Mouse (Mus musculus): ENCODE measurements around the gene Ctnna3.

Ctnna3 gene

DNA sequence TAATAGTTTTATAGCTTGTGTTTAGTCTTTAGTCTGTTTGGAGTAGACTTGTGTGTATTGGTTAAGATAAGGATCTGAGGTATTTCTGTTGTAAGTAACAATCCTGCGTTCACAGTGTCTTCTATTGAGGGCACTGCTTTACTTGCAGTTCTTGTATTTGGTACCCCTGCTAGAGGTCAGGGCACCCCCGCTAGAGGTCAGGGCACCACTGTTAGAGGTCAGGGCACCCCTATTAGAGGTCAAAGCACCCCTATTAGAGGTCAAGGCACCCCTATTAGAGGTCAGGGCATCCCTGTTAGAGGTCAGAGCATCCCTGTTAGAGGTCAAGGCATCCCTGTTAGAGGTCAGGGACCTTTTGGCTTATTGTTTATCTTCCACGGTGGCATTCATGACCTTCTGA is 259.3 kb downstream of the Ctnna3 start:
- DNase-seq (ENCODE audit: low read depth, low spot score) = no peak

GRCm38 (mm10) chr10:63689651-63690050 is 259.8 kb downstream of the Ctnna3 start:
- no peak for DNase-seq (ENCODE audit: low read depth, low spot score)

- peak; percentile 80 for DNase-seq (ENCODE audit: low read depth, low spot score)
Observed at GRCm38 (mm10) chr10:63692039-63692438, 262.1 kb downstream of the Ctnna3 start.

GRCm38 (mm10) chr10:63710211-63710610 is 280.3 kb downstream of the Ctnna3 start:
- DNase-seq (ENCODE audit: low read depth, low spot score) = no peak

GRCm38 (mm10) chr10:63712530-63712929 is 282.6 kb downstream of the Ctnna3 start:
- no peak for DNase-seq (ENCODE audit: low read depth, low spot score)

DNA sequence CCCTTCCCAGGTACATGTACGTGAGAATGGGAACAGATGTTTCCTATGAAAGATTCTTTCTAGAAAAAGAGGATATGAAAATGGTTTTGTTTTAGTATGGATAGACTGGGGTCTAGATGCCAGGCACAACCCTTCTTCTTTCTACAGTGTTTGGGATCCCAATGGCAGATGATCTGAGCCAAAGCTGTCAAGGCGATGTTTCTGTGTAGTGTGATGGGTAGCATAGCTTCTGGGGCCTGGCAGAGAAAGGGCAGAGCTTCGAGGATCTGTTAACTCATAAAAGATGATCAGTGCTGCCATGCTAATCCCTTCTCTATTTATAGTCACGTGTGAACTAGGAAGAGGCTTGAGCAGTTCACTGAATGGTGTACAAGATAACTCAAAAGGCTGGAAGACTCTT is 284.3 kb downstream of the Ctnna3 start:
- no peak for DNase-seq (ENCODE audit: low read depth, low spot score)

DNA sequence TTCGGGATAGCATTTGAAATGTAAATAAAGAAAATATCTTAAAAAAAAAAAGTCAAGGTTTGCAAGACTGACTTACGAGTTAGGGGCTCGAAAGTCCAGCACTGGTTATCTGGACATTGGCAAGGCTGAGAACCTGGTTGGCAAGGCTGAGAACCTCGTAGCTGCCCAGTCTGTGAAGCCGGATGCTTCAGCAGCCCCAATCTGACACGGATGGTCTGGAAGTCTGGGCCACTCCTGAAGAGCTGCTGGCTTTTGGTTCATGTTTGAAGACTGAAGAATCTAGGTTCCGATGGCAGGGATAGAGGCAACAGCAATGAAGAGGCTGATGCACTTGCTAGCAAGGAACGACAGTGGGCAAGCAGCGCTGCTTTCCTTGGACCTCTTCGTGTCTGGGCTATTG is 339.0 kb downstream of the Ctnna3 start:
- no peak for DNase-seq (ENCODE audit: low read depth, low spot score)

DNA sequence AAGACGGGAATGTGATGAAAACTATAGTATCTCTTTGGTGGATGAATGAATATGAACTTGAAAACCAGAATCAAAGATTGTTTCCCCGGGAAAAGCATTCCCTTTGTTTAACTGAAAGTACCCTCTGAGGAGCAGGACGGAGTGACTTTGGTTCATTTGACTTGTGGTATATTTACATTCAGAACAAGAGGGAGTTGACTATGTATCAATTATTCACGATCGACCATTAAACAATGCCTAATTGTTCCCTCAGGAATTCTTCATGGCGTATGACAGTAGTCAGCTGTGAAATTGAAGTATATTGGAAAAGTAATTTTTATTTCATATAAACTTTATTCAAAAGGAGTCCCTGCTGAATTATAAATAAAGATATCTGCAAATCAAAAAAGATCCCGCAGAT is 341.8 kb downstream of the Ctnna3 start:
- no peak for DNase-seq (ENCODE audit: low read depth, low spot score)

DNA sequence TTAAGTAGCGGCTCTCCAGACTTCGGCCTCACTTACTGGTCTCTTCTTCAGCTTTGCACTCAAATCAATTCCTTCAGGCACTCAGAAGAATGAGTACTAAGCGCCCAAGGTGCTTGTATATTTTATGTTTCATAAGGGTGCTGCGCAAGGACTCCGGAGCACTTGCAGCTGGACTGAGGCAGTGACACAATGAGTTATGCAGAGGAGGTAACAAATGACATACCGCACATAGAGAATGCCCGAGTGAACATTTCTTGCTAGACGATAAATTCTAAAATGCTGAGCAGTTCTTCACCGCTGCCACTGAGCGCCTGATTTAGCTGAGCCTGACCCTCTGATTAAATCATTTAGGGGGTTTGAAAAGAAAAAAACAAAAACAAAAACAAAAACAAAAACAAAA is 342.2 kb downstream of the Ctnna3 start:
- DNase-seq (ENCODE audit: low read depth, low spot score) = no peak

DNA sequence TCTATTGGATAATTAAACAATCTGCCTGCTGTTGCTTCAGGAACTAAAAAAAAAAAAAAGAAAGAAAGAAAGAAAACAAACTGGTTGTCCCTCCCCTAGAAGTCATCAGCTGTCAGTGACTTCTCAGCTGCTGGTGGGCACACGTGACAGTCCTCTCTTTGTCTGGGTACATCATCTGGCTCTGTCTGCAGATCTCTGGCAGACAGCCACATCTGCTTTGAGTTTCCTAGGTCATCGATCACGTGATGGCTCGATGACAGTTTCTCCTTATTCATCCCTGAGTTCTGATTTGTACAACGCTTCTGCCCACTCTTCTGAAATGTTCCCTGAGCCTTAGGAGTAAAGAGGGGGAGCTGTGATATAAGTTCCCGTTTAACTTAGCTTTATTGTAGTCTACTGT is 352.1 kb downstream of the Ctnna3 start:
- no peak for DNase-seq (ENCODE audit: low read depth, low spot score)

DNA sequence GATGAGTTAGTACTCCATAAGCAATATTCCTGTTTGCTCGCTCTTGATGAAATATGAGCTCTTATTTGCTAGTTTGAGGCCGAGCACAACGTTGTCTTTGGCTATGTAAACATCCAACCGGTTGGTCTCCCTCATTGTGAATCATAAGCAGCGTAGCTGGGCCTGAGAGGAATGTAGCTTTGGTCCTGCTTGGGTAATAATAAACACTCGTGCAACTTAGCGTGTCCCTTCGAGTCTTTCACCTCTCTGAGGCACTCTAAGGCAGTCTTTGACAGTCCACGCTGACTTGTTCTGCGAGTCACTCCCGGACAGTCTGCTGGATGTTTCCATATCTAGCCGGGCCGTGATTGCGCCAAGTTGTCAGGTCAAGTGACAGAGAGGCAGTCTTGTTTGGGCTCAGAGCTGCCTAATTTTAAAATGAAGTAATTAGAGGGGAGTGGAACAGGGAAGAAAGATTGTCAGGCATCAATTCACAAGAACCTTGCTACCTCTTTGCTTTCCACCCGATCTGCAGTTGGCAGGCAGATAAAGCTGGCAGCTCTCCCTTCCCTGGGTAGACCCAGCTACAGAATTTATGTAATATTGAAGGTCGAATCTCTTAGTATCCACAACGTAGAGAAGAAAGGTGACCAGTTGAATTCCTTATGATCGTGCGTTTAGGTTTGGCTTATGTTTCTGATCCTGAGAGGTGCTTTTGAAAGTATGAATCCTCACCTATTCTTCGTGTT is 355.1 kb downstream of the Ctnna3 start:
- no peak for DNase-seq (ENCODE audit: low read depth, low spot score)

- DNase-seq (ENCODE audit: low read depth, low spot score) = no peak
Observed at GRCm38 (mm10) chr10:63786390-63786789, 356.5 kb downstream of the Ctnna3 start.

DNA sequence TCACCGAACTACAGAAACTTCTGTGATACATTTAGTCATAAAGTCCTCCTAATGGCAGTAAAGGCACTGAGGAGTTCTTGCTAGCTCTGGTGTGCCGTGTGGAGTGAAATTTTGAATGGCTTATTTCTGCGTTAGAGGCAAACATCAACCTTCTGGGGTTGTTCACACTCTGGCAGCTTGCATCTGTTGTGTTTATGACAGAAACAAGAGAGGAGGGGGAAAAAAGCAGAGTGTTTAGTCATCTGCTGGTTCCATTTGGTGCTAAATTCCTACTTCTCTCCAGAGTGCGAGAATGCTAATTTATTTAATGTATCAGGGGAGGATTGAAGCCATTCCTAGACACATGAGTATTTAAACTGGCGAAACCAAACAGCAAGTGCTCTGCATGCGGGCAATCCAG is 374.0 kb downstream of the Ctnna3 start:
- no peak for DNase-seq (ENCODE audit: low read depth, low spot score)

- DNase-seq (ENCODE audit: low read depth, low spot score) = no peak
Observed at GRCm38 (mm10) chr10:63805551-63805950, 375.7 kb downstream of the Ctnna3 start.

DNA sequence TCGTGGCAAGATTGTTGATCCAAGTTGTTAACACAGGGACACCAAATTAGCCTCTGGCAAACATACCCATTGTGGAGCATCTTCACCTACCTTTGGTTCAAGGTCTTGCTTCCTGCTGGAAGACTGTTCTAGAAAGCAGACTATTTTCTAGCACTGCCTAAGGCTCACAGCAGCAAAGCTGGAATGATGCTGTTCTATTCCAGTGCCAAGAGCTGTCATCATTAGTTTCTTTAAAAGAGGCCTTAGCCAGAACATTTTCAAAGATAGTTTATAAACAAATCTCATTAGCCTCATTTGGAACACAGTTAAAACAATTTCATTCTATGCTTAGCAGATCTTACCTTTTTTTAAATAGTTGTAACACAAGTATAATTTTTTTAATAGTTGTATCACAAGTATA is 376.4 kb downstream of the Ctnna3 start:
- DNase-seq (ENCODE audit: low read depth, low spot score) = no peak

DNA sequence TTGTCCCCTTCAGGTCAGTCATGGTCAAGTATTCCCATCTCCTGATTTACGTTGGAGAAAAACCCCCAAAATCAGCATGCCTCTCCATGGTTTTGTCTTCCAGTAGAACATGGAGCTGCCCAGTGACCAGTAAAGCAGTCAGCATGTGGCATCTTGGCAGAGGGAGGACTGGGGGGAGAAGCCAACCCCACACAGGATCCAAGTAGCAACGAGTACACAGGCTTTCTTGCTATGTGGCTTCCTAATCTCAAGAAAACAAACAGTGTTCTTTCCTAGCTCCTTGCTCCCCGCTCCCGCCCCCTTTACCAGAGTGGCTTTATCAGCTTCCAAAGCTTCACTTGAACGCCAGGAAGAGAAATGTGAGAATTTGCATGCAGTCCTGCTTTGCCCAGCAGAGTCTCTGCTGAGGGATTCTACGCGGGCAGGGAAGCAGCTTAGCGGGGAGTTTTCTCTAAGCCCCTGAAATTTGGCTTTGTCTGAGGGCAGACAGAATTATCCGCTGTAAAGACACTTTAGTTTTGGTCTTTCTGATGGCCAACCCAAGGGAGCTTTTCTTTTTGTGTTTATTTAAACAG is 380.2 kb downstream of the Ctnna3 start:
- no peak for DNase-seq (ENCODE audit: low read depth, low spot score)

DNA sequence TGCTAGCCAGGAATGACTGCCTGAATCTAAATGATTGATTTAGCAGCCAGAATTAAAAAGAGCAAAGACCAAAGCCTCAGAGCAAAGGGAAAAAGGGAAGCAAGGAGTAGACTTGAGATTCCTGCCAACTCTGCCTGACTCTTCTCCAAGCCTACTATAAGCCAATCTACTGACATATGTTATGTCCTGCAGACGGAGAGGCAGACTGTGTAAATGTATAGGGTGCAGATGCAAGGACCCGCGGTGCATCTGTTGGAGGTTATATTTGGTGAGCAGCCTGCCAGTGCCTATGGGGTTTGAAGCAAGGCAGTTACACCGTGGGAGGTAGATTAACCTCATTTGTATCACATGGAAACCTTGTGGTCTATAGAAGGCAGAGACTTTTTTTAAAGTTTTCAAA is 409.1 kb downstream of the Ctnna3 start:
- no peak for DNase-seq (ENCODE audit: low read depth, low spot score)

DNA sequence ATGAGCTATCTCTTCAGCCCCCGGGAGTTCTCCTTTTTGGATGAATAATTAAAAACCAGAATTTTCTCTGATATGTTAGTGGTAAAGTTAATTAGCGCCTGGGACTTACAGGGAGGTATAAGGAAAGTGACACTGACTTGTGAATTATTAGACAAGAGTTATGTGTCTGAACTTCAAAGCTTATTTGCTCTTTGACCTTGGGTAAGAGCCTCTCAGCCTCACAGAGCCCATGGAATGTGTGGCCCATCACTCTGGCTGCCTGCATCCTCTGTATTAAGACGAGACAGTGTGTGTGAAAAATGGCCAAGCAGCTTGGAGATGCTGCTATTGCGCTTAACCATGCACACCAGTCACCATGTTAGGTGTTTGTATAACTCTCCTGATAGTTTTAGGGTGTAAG is 422.0 kb downstream of the Ctnna3 start:
- no peak for DNase-seq (ENCODE audit: low read depth, low spot score)

GRCm38 (mm10) chr10:63869123-63869522 is 439.2 kb downstream of the Ctnna3 start:
- no peak for DNase-seq (ENCODE audit: low read depth, low spot score)

GRCm38 (mm10) chr10:63880462-63880903 is 450.6 kb downstream of the Ctnna3 start:
- DNase-seq (ENCODE audit: low read depth, low spot score) = no peak

DNA sequence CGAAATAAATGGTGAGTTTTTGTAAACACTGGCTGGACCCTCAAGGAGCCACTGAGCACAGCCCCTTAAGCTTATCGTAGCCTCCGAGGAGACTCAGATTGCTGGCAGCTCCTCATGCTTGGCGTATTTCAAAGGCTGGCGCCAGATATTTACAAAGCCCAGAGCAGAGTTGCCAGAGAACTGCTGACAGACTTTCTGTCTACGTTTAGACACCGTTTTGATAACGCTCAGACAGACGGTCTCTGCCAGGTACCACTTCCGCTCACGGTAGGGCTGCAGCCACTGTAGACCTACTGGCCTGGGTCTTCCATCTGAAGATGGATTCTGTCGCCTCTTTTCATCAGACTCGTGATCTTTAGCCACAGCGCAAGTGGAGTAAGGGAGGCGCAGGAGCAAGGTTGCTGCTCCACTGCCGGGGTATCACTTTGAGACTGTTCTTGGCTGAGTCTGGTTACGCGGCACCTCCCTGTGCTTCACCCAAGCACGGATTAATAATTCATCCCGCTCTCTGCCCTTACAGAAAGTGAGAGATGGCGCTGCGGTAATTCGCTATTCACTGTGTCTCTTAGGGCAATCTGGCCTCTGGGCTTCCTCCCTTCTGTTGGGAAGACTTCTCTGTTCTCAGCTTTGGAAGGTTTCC is 456.7 kb downstream of the Ctnna3 start:
- DNase-seq (ENCODE audit: low read depth, low spot score) = no peak

DNA sequence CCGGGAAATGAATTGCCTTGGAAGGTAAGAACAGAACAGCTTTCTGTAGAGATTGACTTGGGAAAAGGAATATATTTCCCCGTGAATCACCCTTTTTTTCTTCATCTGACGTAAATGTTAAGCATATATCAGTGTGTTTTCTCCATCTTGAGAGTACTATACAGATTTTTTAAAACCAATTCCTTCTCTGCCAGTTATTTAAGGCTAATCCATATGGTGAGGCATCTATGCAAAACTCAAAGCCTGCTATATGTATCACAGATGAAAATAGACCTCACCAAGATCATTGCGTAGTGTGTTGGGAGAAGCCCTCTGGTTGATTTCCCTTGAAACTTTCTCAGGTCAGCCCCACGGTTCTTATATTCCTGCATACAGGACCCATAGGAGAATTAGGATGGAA is 464.7 kb downstream of the Ctnna3 start:
- no peak for DNase-seq (ENCODE audit: low read depth, low spot score)

DNA sequence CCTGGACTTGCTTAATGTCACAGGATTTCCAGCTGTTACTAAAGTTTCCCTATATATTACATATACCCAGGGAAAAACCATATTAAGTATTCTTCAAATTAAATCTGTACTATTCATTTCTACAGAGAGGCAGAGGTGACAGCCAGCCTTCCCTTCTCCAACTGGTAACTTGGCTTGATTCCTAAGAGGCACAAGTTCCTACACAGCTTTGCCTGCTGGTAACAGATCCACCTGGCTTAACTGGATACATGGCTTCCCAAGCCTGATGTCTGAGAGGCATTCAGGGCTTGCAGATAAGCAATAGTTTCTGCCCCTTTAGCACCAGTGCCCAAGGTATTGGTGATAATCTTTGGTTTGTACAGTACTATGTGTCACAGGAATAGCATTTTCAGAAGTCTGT is 470.0 kb downstream of the Ctnna3 start:
- no peak for DNase-seq (ENCODE audit: low read depth, low spot score)

All from ES-CJ7 (cell line).